Mouse (Mus musculus) CH12.LX (cell line): ENCODE data around the gene Kcnh7.

Source experiments
- CTCF ChIP-seq, 2 experiments: IDR thresholded peaks in 1 of 2; conservative IDR thresholded peaks in 1 of 2; 2 replicates each; pipeline ENCODE4 v1.5.1; 2011 to 2012; ENCODE audit warnings: low read depth in 2 of 2, low read length in 2 of 2, improper control_type of control experiment in 1 of 2, inconsistent platforms in 1 of 2, mild to moderate bottlenecking in 1 of 2, moderate library complexity in 1 of 2
- MYC ChIP-seq: IDR thresholded peaks from 2 replicates; pipeline ENCODE4 v1.6.1; 2011; ENCODE audit warnings: low read depth, mild to moderate bottlenecking, improper control_type of control experiment, low read length

DNA sequence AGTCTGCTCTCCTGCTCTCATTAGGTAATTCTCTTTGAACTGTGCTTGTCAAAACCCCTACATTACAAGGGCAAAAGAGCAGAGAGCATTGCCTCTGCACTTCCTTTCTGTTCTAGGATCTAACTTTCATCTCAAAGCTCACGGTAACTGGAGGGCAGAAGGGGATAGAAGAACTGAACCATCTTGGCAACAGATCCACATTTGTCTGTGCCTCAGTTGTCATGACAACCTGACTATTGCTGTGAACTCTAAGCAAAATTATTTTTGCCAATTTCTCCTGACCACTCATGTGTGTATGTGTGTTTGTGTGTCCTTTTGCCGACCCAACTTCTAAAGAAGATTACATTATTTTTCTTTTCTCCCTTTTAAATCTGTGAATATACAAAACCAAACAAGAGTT, 364.9 kb downstream of the Kcnh7 start:
- no peak for TF ChIP-seq MYC
- TF ChIP-seq CTCF (conservative IDR thresholded peaks at IDR 0.05 in 1 of 2, IDR thresholded peaks at IDR 0.05 in 1 of 2; ENCODE audit: low read depth in 2 of 2, low read length in 2 of 2), result no peak
